Mouse (Mus musculus): ENCODE measurements at regions not wholly inside any gene's neighbourhood (a gene's known extent, or its start where the extent isn't known, plus 50 kb on each side); places are given as distances from the start of the nearest gene placed in this dataset.

DNA sequence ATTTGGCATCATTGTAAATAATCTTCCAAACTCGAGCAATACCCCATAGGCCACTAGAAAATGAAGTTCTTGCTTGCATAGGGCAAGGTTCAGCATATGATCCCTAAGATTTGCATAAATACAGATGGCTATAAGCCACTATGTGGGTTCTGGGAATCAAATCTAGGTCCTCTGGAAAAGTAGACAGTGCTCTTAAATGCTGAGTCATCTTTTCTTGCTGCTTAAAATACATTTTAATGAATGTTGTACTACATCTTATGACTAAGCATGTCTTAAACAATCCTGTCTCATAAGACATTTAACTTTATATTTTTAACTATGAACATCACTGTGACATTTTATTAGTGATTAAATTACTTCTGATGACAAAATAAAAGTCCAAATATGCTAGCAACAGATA is 448.6 kb upstream of the Gm9747 start:
- TF ChIP-seq POLR2A (IDR thresholded peaks at IDR 0.05; ENCODE audit: borderline replicate concordance, extremely low read depth, insufficient read depth, insufficient read length, poor library complexity, severe bottlenecking), result no peak
- TF ChIP-seq CTCF (IDR thresholded peaks at IDR 0.05; ENCODE audit: borderline replicate concordance, extremely low read depth, insufficient read depth, insufficient read length), result no peak
